Mouse (Mus musculus) cerebellum, adult 2 months (tissue): ENCODE results near the gene Gucy2c.

Source experiments
- CTCF ChIP-seq: fragments of 200-500 bp; IDR thresholded peaks from 2 replicates; pipeline ENCODE4 v1.5.1; 2011; ENCODE audit warnings: low read depth, mild to moderate bottlenecking, control low read depth, low read length, moderate library complexity, borderline replicate concordance; ENCODE audit not compliant: insufficient read depth
- POLR2A ChIP-seq: fragments of 200-500 bp; IDR thresholded peaks from 2 replicates; pipeline ENCODE4 v1.6.1; 2011; ENCODE audit warnings: low read length, control low read depth, borderline replicate concordance; ENCODE audit not compliant: insufficient read depth

DNA sequence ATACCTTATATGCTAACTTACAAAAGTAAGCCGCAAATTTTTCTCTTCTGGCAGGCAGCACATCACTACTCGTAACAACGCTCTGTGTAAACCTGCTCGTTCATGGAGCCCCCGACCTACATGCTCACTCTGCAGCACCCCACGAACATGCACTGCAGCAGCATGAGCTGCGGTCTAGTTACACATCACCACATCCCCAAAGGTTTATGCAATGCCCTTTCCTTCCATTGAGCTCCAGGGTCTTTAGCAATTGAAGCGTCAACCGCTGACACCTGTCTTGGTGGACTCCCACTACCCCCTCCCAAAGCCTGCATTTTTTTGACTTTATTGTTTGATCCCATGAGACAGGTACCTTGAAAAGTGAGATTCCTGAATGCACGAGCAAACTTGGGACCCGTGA, 31.0 kb downstream of the Gucy2c start:
- TF ChIP-seq POLR2A (no peak), CTCF (no peak)
